Mouse (Mus musculus) embryonic facial prominence, embryonic 13.5 days (tissue): Measurements from ENCODE around the gene Ctnnbl1. TPM values are rescaled to one million over a fixed set of nuclear protein-coding genes. Genes with fewer than 3 reads are reported as not detected.

ENCODE experiments used
- ATAC-seq: fragments of 200-750 bp; cut with Nextera tagmentation; 2 replicates; pipeline ENCODE4 v1.8.0; 2017; ENCODE audit warnings: low read depth; ENCODE audit not compliant: insufficient number of reproducible peaks, insufficient read depth, low FRiP score, low TSS enrichment
- H3K27ac ChIP-seq: fragments of 300-500 bp; sonication (generic); 2 replicates; pipeline ENCODE4 v1.5.1; 2015; ENCODE audit warnings: moderate library complexity, mild to moderate bottlenecking, inconsistent platforms
- H3K27me3 ChIP-seq: fragments of 300-500 bp; sonication (generic); 2 replicates; pipeline ENCODE4 v1.6.1; 2015; ENCODE audit warnings: mild to moderate bottlenecking, inconsistent platforms
- H3K36me3 ChIP-seq: fragments of 300-500 bp; sonication (generic); 2 replicates; pipeline ENCODE4 v1.6.1; 2015; ENCODE audit warnings: mild to moderate bottlenecking, inconsistent platforms
- H3K4me1 ChIP-seq: fragments of 300-500 bp; sonication (generic); 2 replicates; pipeline ENCODE4 v1.6.1; 2015; ENCODE audit warnings: inconsistent platforms
- H3K4me2 ChIP-seq: fragments of 300-500 bp; sonication (generic); 2 replicates; pipeline ENCODE4 v1.6.1; 2015; ENCODE audit warnings: moderate library complexity, mild to moderate bottlenecking, inconsistent platforms
- H3K4me3 ChIP-seq: fragments of 300-500 bp; sonication (generic); 2 replicates; pipeline ENCODE4 v1.5.1; 2015; ENCODE audit warnings: mild to moderate bottlenecking, inconsistent platforms
- H3K9ac ChIP-seq: fragments of 300-500 bp; sonication (generic); 2 replicates; pipeline ENCODE4 v1.6.1; 2015; ENCODE audit warnings: mild to moderate bottlenecking, inconsistent platforms
- H3K9me3 ChIP-seq: fragments of 300-500 bp; sonication (generic); 2 replicates; pipeline ENCODE4 v1.6.1; 2016; ENCODE audit warnings: inconsistent platforms
- WGBS: fragments of 180-500 bp; shearing (Covaris S2); methylation state at CpG from one replicate; pipeline ENCODE4 v1.1.7; 2015; ENCODE audit warnings: mixed read lengths; 5-methylcytosine and 5-hydroxymethylcytosine counted together
- polyA plus RNA-seq: library from polyadenylated mRNA; unstranded; fragments of >200 nt; fragmentation: Nextera tagmentation; extraction: Ambion mirVana; gene quantifications from 2 replicates; pipeline ENCODE4 v1.2.1, GENCODE M21; 2015

The Ctnnbl1 gene
- polyA plus RNA-seq, result 62.1 and 68.9 TPM in 2 replicates

- no peak within 1 kb of the TSS for H3K27ac ChIP-seq
- H3K4me2 ChIP-seq, result peak within 1 kb of the TSS; percentile 76
- H3K4me1 ChIP-seq, result peaks cover 8% of the 10 kb centered on the region
- H3K36me3 ChIP-seq, result 0 out of 2 replicates have a peak, but pooled peaks cover 4% of the 10 kb centered on the region
- H3K4me3 ChIP-seq, result peak within 1 kb of the TSS; percentile 82
- peak within 1 kb of the TSS; percentile 81 for H3K9ac ChIP-seq
- H3K9me3 ChIP-seq, result no peaks in the 10 kb centered on the region
- no peaks in the 10 kb centered on the region for H3K27me3 ChIP-seq
- WGBS, result 11% methylated on average over 44 of the region's 44 CpGs
- ATAC-seq, result peak; percentile 87
Measured at GRCm38 (mm10) chr2:157736854-157737850, at the start of gene Ctnnbl1. Ctnnbl1 (plus strand) TSS chr2:157737401.

GRCm38 (mm10) chr2:157687506-157687905 lies 49.7 kb upstream of the Ctnnbl1 start:
- no peaks in the 10 kb centered on the region for H3K9me3 ChIP-seq

GRCm38 (mm10) chr2:157691266-157692105 lies 45.7 kb upstream of the Ctnnbl1 start:
- no peaks in the 10 kb centered on the region for H3K36me3 ChIP-seq
- 37% methylated on average over 13 of the region's 13 CpGs for WGBS
- no peak overlapping the region for H3K4me2 ChIP-seq
- H3K27me3 ChIP-seq, result no peaks in the 10 kb centered on the region; the same call in 1 of the 2 replicates
- no peak overlapping the region for H3K27ac ChIP-seq
- H3K4me3 ChIP-seq, result no peak overlapping the region
- no peak for ATAC-seq
- H3K4me1 ChIP-seq, result peaks cover 25% of the 10 kb centered on the region
- H3K9ac ChIP-seq, result no peak overlapping the region
- no peaks in the 10 kb centered on the region for H3K9me3 ChIP-seq

More at GRCm38 (mm10) chr2:157687506-157687905, 49.7 kb upstream of the Ctnnbl1 start:
- WGBS, result 69% methylated on average over 3 of the region's 3 CpGs
- Histone ChIP-seq H3K4me2 (no peak overlapping the region), H3K4me3 (no peak overlapping the region), H3K27me3 (no peaks in the 10 kb centered on the region; the same call in 1 of the 2 replicates), H3K9ac (no peak overlapping the region), H3K27ac (no peak overlapping the region), H3K36me3 (no peaks in the 10 kb centered on the region), H3K4me1 (peaks cover 17% of the 10 kb centered on the region)
- ATAC-seq, result no peak

- Histone ChIP-seq H3K9ac (peak overlapping the region; percentile 46), H3K9me3 (no peaks in the 10 kb centered on the region), H3K4me2 (no peak overlapping the region), H3K36me3 (no peaks in the 10 kb centered on the region), H3K27ac (no peak overlapping the region), H3K27me3 (no peaks in the 10 kb centered on the region; the same call in 1 of the 2 replicates), H3K4me3 (no peak overlapping the region), H3K4me1 (peaks cover 26% of the 10 kb centered on the region)
- no peak for ATAC-seq
- WGBS, result 8% methylated on average over 17 of the region's 17 CpGs
Measured at GRCm38 (mm10) chr2:157692365-157692932, 44.8 kb upstream of the Ctnnbl1 start.

GRCm38 (mm10) chr2:157693576-157693975 lies 43.6 kb upstream of the Ctnnbl1 start:
- H3K9me3 ChIP-seq, result no peaks in the 10 kb centered on the region
- no peaks in the 10 kb centered on the region; the same call in 1 of the 2 replicates for H3K27me3 ChIP-seq
- H3K27ac ChIP-seq, result no peak overlapping the region
- no peak overlapping the region for H3K4me3 ChIP-seq
- H3K9ac ChIP-seq, result no peak overlapping the region
- no peak for ATAC-seq
- H3K36me3 ChIP-seq, result no peaks in the 10 kb centered on the region
- 65% methylated on average over 3 of the region's 3 CpGs for WGBS
- H3K4me2 ChIP-seq, result no peak overlapping the region
- peaks cover 26% of the 10 kb centered on the region for H3K4me1 ChIP-seq

GRCm38 (mm10) chr2:157696297-157696731 lies 40.9 kb upstream of the Ctnnbl1 start:
- Histone ChIP-seq H3K9me3 (no peaks in the 10 kb centered on the region), H3K4me2 (no peak overlapping the region), H3K27ac (no peak overlapping the region), H3K36me3 (no peaks in the 10 kb centered on the region), H3K9ac (no peak overlapping the region), H3K4me3 (no peak overlapping the region), H3K4me1 (peaks cover 27% of the 10 kb centered on the region), H3K27me3 (no peaks in the 10 kb centered on the region; the same call in 1 of the 2 replicates)
- ATAC-seq, result no peak
- WGBS, result 10% methylated on average over 7 of the region's 7 CpGs

- no peak overlapping the region for H3K4me2 ChIP-seq
- no peaks in the 10 kb centered on the region for H3K9me3 ChIP-seq
- H3K9ac ChIP-seq, result no peak overlapping the region
- H3K4me3 ChIP-seq, result no peak overlapping the region
- no peak for ATAC-seq
- H3K4me1 ChIP-seq, result peaks cover 23% of the 10 kb centered on the region
- WGBS, result 53% methylated on average over 8 of the region's 8 CpGs
- H3K27me3 ChIP-seq, result peaks cover 23% of the 10 kb centered on the region
- H3K27ac ChIP-seq, result no peak overlapping the region
- H3K36me3 ChIP-seq, result no peaks in the 10 kb centered on the region
Measured at GRCm38 (mm10) chr2:157703155-157703554, 34.0 kb upstream of the Ctnnbl1 start.

- Histone ChIP-seq H3K36me3 (no peaks in the 10 kb centered on the region), H3K4me2 (no peak overlapping the region), H3K4me1 (peaks cover 20% of the 10 kb centered on the region), H3K4me3 (no peak overlapping the region), H3K9me3 (no peaks in the 10 kb centered on the region), H3K27ac (no peak overlapping the region), H3K9ac (no peak overlapping the region), H3K27me3 (peaks cover 23% of the 10 kb centered on the region)
- 29% methylated on average over 28 of the region's 28 CpGs for WGBS
- ATAC-seq, result no peak
Measured at GRCm38 (mm10) chr2:157704991-157705776, 32.0 kb upstream of the Ctnnbl1 start.

- no peak for ATAC-seq
- Histone ChIP-seq H3K9ac (no peak overlapping the region), H3K4me3 (no peak overlapping the region), H3K27ac (no peak overlapping the region), H3K4me1 (peaks cover 20% of the 10 kb centered on the region), H3K9me3 (no peaks in the 10 kb centered on the region), H3K27me3 (peaks cover 23% of the 10 kb centered on the region), H3K36me3 (no peaks in the 10 kb centered on the region), H3K4me2 (no peak overlapping the region)
- 48% methylated on average over 8 of the region's 8 CpGs for WGBS
Measured at GRCm38 (mm10) chr2:157705777-157706158, 31.4 kb upstream of the Ctnnbl1 start.

GRCm38 (mm10) chr2:157707191-157707923 lies 29.8 kb upstream of the Ctnnbl1 start:
- Histone ChIP-seq H3K4me1 (peaks cover 20% of the 10 kb centered on the region), H3K27ac (no peak overlapping the region), H3K9ac (no peak overlapping the region), H3K4me3 (no peak overlapping the region), H3K27me3 (peaks cover 23% of the 10 kb centered on the region), H3K4me2 (no peak overlapping the region), H3K9me3 (no peaks in the 10 kb centered on the region), H3K36me3 (no peaks in the 10 kb centered on the region)
- 42% methylated on average over 11 of the region's 11 CpGs for WGBS
- no peak for ATAC-seq
